Mouse (Mus musculus): ENCODE results near the gene Hdgfl2.

DNA sequence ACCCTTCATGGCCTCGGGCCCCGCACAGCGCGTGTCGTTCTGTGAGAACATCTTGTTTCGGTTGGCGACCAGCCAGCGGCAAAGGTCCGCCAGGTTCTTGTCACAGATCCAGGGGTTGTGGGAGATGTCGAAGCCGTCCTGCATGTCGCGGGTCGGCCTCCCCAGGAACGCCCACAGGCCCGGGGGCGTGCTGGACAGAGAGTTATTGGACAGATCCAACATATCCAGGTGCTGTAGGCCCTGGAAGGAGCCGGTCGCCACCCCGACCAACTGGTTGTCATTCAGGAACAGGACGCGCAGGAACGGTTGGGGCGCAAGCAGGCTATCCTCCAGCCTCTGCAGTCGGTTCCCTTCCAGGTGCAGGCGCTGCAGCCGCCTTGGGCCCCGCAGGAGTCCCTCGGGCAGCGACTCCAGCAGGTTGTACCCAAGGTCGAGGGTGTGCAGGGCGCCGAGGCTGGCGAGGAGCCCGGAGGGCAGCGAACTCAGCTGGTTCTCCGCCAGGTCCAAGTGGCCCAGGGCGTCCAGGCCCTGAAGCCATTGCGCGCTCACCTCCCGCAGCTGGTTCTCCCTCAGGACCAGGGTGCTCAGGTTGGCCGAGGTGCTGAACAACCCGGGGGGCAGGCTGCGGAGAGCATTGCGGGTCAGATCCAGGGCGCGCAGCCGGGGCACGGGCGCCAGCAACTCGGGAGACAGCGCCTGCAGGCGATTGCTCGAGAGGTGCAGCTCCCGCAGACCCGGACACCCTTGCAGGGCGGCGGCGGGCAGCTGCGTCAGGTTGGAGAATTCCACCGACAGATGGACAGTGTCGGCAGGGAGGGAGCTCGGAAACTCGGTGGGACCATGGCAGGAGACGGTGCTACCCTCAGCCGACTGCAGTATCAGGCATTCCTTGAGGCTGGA, 40.8 kb downstream of the Hdgfl2 start:
- TF ChIP-seq CTCF (IDR thresholded peaks at IDR 0.05) (no peak), EP300 (IDR thresholded peaks at IDR 0.05; ENCODE audit: insufficient read depth, low read depth, low read length) (no peak)
